Mouse (Mus musculus) heart, postnatal 14 days (tissue): ENCODE measurements around the gene Lactbl1. TPM values are rescaled to one million over a fixed set of nuclear protein-coding genes. Genes with fewer than 3 reads are reported as not detected.
A peak's percentile ranks its signal among the peaks of the same experiment; 100 is the strongest.

Source experiments
- DNase-seq, 2 experiments: peaks; one replicate each; pipeline ENCODE4 v3.0.0; 2021 to 2022
- intact Hi-C: fragments of 180-260 bp; cut with DNase I; formaldehyde crosslinking; loops from one replicate; pipeline ENCODE4 v1.15.1; 2025
- total RNA-seq, 2 experiments: library from RNA; stranded (reverse); gene quantifications; 2 replicates each; pipeline ENCODE4 v1.2.3; 2021

The Lactbl1 gene
- total RNA-seq, 2 experiments from 2014 or later: not detected

GRCm38 (mm10) chr4:136631237-136631994, 9.0 kb downstream of the Lactbl1 start:
- intact Hi-C loops: no loop called here
- peak; percentile 60 to 74 for DNase-seq

GRCm38 (mm10) chr4:136635995-136636394, 13.6 kb downstream of the Lactbl1 start:
- intact Hi-C loops: no loop called here
- DNase-seq: no peak

- intact Hi-C loops: no loop called here
- DNase-seq: no peak
These were observed 14.1 kb downstream of the Lactbl1 start for GRCm38 (mm10) chr4:136636511-136636910.

- no peak for DNase-seq
- intact Hi-C loops: no loop called here
These were observed 14.7 kb downstream of the Lactbl1 start for GRCm38 (mm10) chr4:136636983-136637562.

GRCm38 (mm10) chr4:136637563-136638229, 15.3 kb downstream of the Lactbl1 start:
- DNase-seq: peak; percentile 16 to 25
- intact Hi-C loops: no loop called here

GRCm38 (mm10) chr4:136638230-136638750, 15.9 kb downstream of the Lactbl1 start:
- intact Hi-C loops: no loop called here
- DNase-seq: no peak

- no peak for DNase-seq
- intact Hi-C loops: no loop called here
These were observed 16.5 kb downstream of the Lactbl1 start for GRCm38 (mm10) chr4:136638890-136639289.

GRCm38 (mm10) chr4:136648922-136649479, 26.6 kb downstream of the Lactbl1 start:
- DNase-seq: peak; percentile 72 to 87
- intact Hi-C loops: loop anchor here (5.0 kb wide), 1 partner anchor 423 kb away; no protein-coding TSS in a partner anchor

- DNase-seq: no peak
- intact Hi-C loops: loop anchor here (5.0 kb wide), 2 partner anchors 333 to 423 kb away; no protein-coding TSS in a partner anchor
These were observed 27.2 kb downstream of the Lactbl1 start for GRCm38 (mm10) chr4:136649480-136650196.

GRCm38 (mm10) chr4:136650261-136650660, 27.8 kb downstream of the Lactbl1 start:
- DNase-seq: no peak
- intact Hi-C loops: loop anchor here (5.0 kb wide), 1 partner anchor 332 kb away; no protein-coding TSS in a partner anchor

- intact Hi-C loops: loop anchor here (5.0 kb wide), 1 partner anchor 331 kb away; no protein-coding TSS in a partner anchor
- peak; percentile 27 to 33 for DNase-seq
These were observed 29.0 kb downstream of the Lactbl1 start for GRCm38 (mm10) chr4:136651357-136651811.

- DNase-seq: no peak
- intact Hi-C loops: loop anchor here (5.0 kb wide), 1 partner anchor 330 kb away; no protein-coding TSS in a partner anchor
These were observed 29.6 kb downstream of the Lactbl1 start for GRCm38 (mm10) chr4:136651882-136652527.

GRCm38 (mm10) chr4:136652528-136652910, 30.1 kb downstream of the Lactbl1 start:
- no peak for DNase-seq
- intact Hi-C loops: loop anchor here (5.0 kb wide), 1 partner anchor 330 kb away; no protein-coding TSS in a partner anchor

GRCm38 (mm10) chr4:136653019-136653418, 30.6 kb downstream of the Lactbl1 start:
- no peak for DNase-seq
- intact Hi-C loops: loop anchor here (5.0 kb wide), 1 partner anchor 329 kb away; no protein-coding TSS in a partner anchor

GRCm38 (mm10) chr4:136653692-136654234, 31.3 kb downstream of the Lactbl1 start:
- intact Hi-C loops: loop anchor here (5.0 kb wide), 1 partner anchor 329 kb away; no protein-coding TSS in a partner anchor

GRCm38 (mm10) chr4:136657914-136658313, 35.5 kb downstream of the Lactbl1 start:
- intact Hi-C loops: no loop called here
- no peak for DNase-seq

More at GRCm38 (mm10) chr4:136653692-136654234, 31.3 kb downstream of the Lactbl1 start:
- DNase-seq: no peak

GRCm38 (mm10) chr4:136665068-136665467, 42.6 kb downstream of the Lactbl1 start:
- intact Hi-C loops: no loop called here
- no peak for DNase-seq

- no peak for DNase-seq
- intact Hi-C loops: no loop called here
These were observed 43.6 kb downstream of the Lactbl1 start for GRCm38 (mm10) chr4:136666002-136666401.

GRCm38 (mm10) chr4:136667757-136668156, 45.3 kb downstream of the Lactbl1 start:
- DNase-seq: no peak
- intact Hi-C loops: no loop called here
